Mouse (Mus musculus): Measurements from ENCODE around the gene Cdk14. TPM values are rescaled to one million over a fixed set of nuclear protein-coding genes. Genes with fewer than 3 reads are reported as not detected.

Gene Cdk14
- polyA plus RNA-seq, 1 experiment from 2014 or later: 25.5 TPM

DNA sequence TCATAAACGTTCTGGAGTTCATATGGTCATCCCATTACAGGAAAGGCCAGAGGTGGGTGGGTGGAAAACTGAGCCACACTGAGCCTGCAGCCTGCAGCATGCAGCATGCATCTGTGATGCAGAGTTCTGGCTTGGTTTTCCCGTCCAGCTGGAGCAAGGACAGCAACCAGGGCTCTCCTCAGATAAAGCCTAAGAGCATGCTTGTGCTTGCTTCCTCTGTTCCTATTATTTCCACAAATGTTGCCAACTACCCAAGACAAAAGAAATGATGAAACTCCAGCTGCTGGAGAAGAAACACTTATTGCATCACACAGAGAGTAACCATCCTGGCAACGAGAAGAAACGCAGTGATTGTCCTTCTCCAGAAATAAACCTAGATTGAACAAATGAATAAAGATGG is 539.8 kb downstream of the Cdk14 start:
- Histone ChIP-seq H3K27me3 (ENCODE audit: control insufficient read depth, insufficient read depth, low read length) (no peaks in the 10 kb centered on the region), H3K4me1 (ENCODE audit: control insufficient read depth, insufficient read depth, low read length) (peaks cover 22% of the 10 kb centered on the region), H3K9me3 (ENCODE audit: control insufficient read depth, low read length) (no peaks in the 10 kb centered on the region), H3K9ac (ENCODE audit: low read length) (no peak overlapping the region), H3K27ac (ENCODE audit: low read depth, low read length) (no peak overlapping the region), H3K4me2 (no peak overlapping the region), H3K4me3 (ENCODE audit: low read depth, low read length) (no peak overlapping the region), H3K36me3 (ENCODE audit: control insufficient read depth, insufficient read depth, low read length) (no peaks in the 10 kb centered on the region)
- DNase-seq (ENCODE audit: low spot score, missing footprints): peak; percentile 85
- no peak for ATAC-seq (ENCODE audit: low FRiP score)
- WGBS: 62% methylated on average over 4 of the region's 4 CpGs

DNA sequence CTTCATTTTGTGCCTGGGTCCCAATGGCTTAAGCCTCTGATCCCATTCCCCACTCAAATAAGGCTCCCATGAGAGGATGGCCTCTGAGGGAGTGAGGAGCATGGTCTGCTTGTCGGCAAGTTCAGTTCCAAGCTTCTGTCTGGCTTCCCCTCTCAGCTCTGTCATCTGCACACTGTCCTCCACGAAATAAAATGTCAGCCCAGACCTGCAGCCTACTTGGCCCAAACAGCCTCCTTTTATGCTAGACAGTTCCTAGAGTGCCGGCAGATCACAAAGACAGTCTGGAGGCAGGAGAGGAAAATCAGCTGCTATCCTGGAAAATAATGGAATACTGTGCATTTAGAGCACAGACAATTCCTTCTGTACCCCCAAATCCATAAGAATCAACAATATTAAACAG is 541.2 kb downstream of the Cdk14 start:
- peak; percentile 66 for DNase-seq (ENCODE audit: low spot score, missing footprints)
- ATAC-seq (ENCODE audit: low FRiP score): no peak
- peak overlapping the region; percentile 5; the same call in 1 of the 2 replicates for H3K9ac ChIP-seq (ENCODE audit: low read length)
- no peak overlapping the region for H3K4me3 ChIP-seq (ENCODE audit: low read depth, low read length)
- no peaks in the 10 kb centered on the region for H3K36me3 ChIP-seq (ENCODE audit: control insufficient read depth, insufficient read depth, low read length)
- no peaks in the 10 kb centered on the region for H3K27me3 ChIP-seq (ENCODE audit: control insufficient read depth, insufficient read depth, low read length)
- 44% methylated on average over 3 of the region's 3 CpGs for WGBS
- H3K4me2 ChIP-seq: no peak overlapping the region
- H3K4me1 ChIP-seq (ENCODE audit: control insufficient read depth, insufficient read depth, low read length): peaks cover 22% of the 10 kb centered on the region
- no peaks in the 10 kb centered on the region for H3K9me3 ChIP-seq (ENCODE audit: control insufficient read depth, low read length)
- H3K27ac ChIP-seq (ENCODE audit: low read depth, low read length): no peak overlapping the region

DNA sequence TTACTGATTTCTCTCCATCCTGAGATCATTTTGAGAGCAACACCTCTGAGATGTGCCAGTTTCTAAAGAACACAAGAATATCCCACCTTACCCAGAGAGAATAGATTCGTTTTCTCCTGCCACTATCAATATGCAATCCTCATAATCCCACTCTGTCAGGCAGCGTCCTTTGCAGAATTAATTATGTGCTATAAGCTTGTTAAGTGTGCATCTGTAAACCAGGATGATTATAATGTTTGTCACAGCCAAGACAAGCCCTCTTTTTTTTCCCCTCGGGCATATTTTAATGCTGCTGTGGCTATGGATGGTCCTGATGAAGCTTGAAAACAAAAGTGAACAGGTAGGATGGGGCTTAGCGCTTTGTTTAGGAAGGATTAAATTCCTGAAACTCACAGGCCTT is 542.5 kb downstream of the Cdk14 start:
- ATAC-seq (ENCODE audit: low FRiP score) (peak; percentile 47), DNase-seq (ENCODE audit: low spot score, missing footprints) (peak; percentile 83)
- Histone ChIP-seq H3K27ac (ENCODE audit: low read depth, low read length) (peak overlapping the region; percentile 60), H3K27me3 (ENCODE audit: control insufficient read depth, insufficient read depth, low read length) (no peaks in the 10 kb centered on the region), H3K4me2 (no peak overlapping the region), H3K4me3 (ENCODE audit: low read depth, low read length) (no peak overlapping the region), H3K9me3 (ENCODE audit: control insufficient read depth, low read length) (no peaks in the 10 kb centered on the region), H3K36me3 (ENCODE audit: control insufficient read depth, insufficient read depth, low read length) (no peaks in the 10 kb centered on the region), H3K9ac (ENCODE audit: low read length) (0 out of 2 replicates have a peak overlapping the region, but pooled peaks have one; percentile 14), H3K4me1 (ENCODE audit: control insufficient read depth, insufficient read depth, low read length) (peaks cover 22% of the 10 kb centered on the region)
- 32% methylated on average over 4 of the region's 4 CpGs for WGBS

DNA sequence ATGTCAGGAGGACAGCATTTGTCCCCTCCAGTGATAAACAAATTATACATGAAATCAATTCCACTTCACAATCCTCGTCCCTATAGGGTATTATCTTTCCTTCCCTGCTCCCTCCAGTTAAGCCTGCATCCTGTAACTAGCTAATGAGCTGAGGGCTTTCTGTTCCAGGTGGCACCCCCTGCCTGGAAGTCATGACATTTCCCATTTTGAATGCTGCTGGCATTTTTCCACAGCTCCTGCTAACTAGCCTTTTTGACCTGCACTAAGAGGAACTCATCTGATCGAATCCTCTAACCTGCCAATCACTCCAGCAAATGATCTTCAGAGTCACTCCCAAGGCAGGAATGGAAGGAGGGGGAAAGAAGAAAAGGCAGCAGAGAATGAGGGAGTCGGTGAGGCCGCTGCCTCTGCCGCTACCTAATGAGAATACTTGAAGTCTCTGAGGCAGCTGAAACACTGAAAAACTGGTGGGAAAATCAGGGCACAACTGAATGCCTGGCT is 542.9 kb downstream of the Cdk14 start:
- DNase-seq (ENCODE audit: low spot score, missing footprints) (peak; percentile 91), ATAC-seq (ENCODE audit: low FRiP score) (peak; percentile 90)
- Histone ChIP-seq H3K4me2 (peak overlapping the region; percentile 13; the same call in 1 of the 2 replicates), H3K27me3 (ENCODE audit: control insufficient read depth, insufficient read depth, low read length) (no peaks in the 10 kb centered on the region), H3K4me3 (ENCODE audit: low read depth, low read length) (no peak overlapping the region), H3K9ac (ENCODE audit: low read length) (0 out of 2 replicates have a peak overlapping the region, but pooled peaks have one; percentile 14), H3K4me1 (ENCODE audit: control insufficient read depth, insufficient read depth, low read length) (peaks cover 22% of the 10 kb centered on the region), H3K27ac (ENCODE audit: low read depth, low read length) (peak overlapping the region; percentile 60), H3K36me3 (ENCODE audit: control insufficient read depth, insufficient read depth, low read length) (no peaks in the 10 kb centered on the region), H3K9me3 (ENCODE audit: control insufficient read depth, low read length) (no peaks in the 10 kb centered on the region)
- 5% methylated on average over 5 of the region's 5 CpGs for WGBS

DNA sequence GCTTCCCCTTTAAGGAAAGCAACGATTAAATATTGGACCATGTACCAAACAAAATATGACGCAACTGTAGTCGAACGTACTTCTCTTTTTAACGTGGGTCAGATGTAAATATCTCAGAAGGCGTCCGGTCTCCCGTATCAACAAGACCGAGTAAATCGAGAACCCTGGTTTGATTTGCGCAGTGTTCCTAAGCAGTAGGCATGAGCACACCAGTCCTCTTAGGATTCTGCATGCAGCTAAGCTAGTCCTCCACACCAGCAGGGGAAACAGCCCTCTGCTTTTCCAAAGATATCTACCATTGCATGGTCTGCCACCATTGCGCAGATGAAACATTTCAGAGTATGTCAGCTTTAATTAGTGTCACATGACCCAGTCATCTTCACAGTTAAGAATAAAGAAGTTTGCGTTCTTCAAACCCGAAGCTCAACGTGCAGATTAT is 543.4 kb downstream of the Cdk14 start:
- WGBS: 67% methylated on average over 15 of the region's 15 CpGs

DNA sequence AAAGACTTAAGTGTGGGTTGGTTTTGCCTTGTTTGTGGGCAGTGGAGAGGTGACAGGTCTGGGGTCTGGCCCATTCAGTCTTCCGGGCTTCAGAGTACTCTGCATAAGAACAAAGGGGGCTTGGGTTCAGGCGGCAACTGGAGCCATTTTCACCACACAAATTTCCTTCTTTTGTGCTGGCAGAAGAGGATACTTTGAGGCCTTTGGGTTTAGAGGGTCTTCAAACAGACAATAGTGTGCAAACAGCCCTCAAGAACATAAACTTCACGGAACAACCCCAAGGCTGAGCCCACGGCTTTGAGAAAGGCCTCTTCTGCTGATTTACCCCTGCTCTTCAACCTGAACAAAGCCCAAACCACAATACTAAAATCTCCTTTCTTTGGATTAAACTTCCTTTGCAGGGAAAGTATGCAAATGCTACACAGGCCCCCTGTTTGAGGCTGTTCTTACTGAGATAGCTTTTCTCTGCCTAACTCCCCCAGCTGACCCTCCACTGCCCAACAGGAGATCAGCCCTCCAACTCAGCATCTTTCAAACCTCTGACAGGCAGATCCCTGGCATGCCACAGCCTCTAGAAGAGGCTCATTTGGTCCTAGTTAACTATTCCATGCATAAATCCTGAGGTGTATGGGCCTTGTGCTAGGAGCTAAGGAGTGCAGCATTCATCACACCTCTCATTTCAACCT is 549.9 kb downstream of the Cdk14 start:
- peak; percentile 81 for ATAC-seq (ENCODE audit: low FRiP score)
- Histone ChIP-seq H3K9ac (ENCODE audit: low read length) (peak overlapping the region; percentile 16; the same call in 1 of the 2 replicates), H3K4me3 (ENCODE audit: low read depth, low read length) (no peak overlapping the region), H3K4me1 (ENCODE audit: control insufficient read depth, insufficient read depth, low read length) (peaks cover 30% of the 10 kb centered on the region), H3K27ac (ENCODE audit: low read depth, low read length) (peak overlapping the region; percentile 71), H3K27me3 (ENCODE audit: control insufficient read depth, insufficient read depth, low read length) (no peaks in the 10 kb centered on the region), H3K9me3 (ENCODE audit: control insufficient read depth, low read length) (no peaks in the 10 kb centered on the region), H3K36me3 (ENCODE audit: control insufficient read depth, insufficient read depth, low read length) (no peaks in the 10 kb centered on the region), H3K4me2 (no peak overlapping the region)
- WGBS: 18% methylated on average over 4 of the region's 4 CpGs
- DNase-seq (ENCODE audit: low spot score, missing footprints): peak; percentile 88

More for the DNA sequence above, 543.4 kb downstream of the Cdk14 start:
- Histone ChIP-seq H3K27me3 (ENCODE audit: control insufficient read depth, insufficient read depth, low read length) (no peaks in the 10 kb centered on the region), H3K36me3 (ENCODE audit: control insufficient read depth, insufficient read depth, low read length) (no peaks in the 10 kb centered on the region), H3K9me3 (ENCODE audit: control insufficient read depth, low read length) (no peaks in the 10 kb centered on the region), H3K4me2 (no peak overlapping the region), H3K4me3 (ENCODE audit: low read depth, low read length) (no peak overlapping the region), H3K27ac (ENCODE audit: low read depth, low read length) (peak overlapping the region; percentile 60), H3K9ac (ENCODE audit: low read length) (no peak overlapping the region), H3K4me1 (ENCODE audit: control insufficient read depth, insufficient read depth, low read length) (peaks cover 22% of the 10 kb centered on the region)
- peak; percentile 70 for ATAC-seq (ENCODE audit: low FRiP score)
- DNase-seq (ENCODE audit: low spot score, missing footprints): no peak

DNA sequence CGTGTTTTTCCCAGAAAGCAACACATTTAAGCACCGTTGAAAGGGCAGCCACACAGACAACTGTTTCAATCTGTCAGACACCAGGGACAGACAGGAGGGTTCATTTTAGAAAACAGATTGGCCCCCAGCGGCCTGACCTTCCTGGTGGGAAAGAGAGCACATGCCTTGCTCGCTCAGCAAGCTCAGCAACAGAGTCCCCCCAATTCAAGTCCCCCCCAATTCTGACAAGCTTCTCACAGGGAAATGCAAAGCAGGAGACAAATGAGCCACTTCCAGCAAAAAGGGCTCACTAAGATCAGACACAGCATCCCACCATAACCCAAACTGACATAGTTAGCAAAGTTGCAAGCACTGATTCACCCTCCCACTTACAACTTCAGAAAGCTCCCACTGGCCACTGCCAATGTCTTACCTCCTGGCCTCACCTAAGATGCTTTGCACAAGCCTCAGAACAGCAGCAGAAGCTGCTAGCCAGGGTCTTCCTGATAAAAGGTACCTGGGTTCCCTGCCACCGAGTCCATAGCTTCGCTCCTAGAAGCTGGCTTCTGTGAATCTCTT is 551.5 kb downstream of the Cdk14 start:
- ATAC-seq (ENCODE audit: low FRiP score) (no peak), DNase-seq (ENCODE audit: low spot score, missing footprints) (peak; percentile 91)
- Histone ChIP-seq H3K4me1 (ENCODE audit: control insufficient read depth, insufficient read depth, low read length) (peaks cover 30% of the 10 kb centered on the region), H3K4me3 (ENCODE audit: low read depth, low read length) (no peak overlapping the region), H3K36me3 (ENCODE audit: control insufficient read depth, insufficient read depth, low read length) (no peaks in the 10 kb centered on the region), H3K4me2 (no peak overlapping the region), H3K27me3 (ENCODE audit: control insufficient read depth, insufficient read depth, low read length) (no peaks in the 10 kb centered on the region), H3K9ac (ENCODE audit: low read length) (no peak overlapping the region), H3K27ac (ENCODE audit: low read depth, low read length) (peak overlapping the region; percentile 45; the same call in 1 of the 2 replicates), H3K9me3 (ENCODE audit: control insufficient read depth, low read length) (no peaks in the 10 kb centered on the region)
- WGBS: 25% methylated on average over 6 of the region's 6 CpGs

DNA sequence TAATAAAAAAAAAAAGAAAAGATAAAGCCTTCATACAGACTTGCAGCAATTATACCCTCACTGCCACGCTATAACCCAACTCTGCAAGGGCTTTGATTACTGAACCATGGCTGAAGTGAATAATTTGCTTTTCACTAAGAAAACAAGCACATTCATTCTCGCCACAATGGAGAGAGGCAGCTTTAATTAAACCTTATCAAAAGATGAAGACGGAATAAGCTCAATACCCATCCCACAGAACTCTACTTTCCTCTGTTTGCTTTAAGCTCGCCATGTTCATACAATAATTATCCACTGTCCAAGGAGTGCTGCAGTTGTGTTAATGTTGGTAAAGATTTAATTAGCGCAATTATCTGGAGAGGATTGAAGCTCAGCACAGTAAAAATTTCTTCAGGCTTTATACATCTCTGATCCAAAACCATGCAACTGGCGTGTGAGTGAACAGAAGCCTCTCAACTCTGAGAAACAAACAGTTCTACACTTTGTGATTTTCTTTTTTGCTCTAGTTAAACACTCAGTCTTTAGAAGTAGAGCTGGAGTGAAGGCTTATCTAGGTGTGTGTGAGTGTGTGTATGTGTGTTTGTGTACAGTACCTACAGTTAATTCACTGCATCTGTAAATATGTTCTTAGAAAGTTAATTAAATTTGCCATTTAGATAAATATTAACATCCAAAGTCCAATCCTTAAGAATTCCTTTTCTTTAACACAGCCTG is 552.1 kb downstream of the Cdk14 start:
- no peak overlapping the region for H3K4me2 ChIP-seq
- no peaks in the 10 kb centered on the region for H3K36me3 ChIP-seq (ENCODE audit: control insufficient read depth, insufficient read depth, low read length)
- H3K9ac ChIP-seq (ENCODE audit: low read length): no peak overlapping the region
- 19% methylated on average over 6 of the region's 6 CpGs for WGBS
- H3K4me3 ChIP-seq (ENCODE audit: low read depth, low read length): no peak overlapping the region
- no peaks in the 10 kb centered on the region for H3K27me3 ChIP-seq (ENCODE audit: control insufficient read depth, insufficient read depth, low read length)
- peak overlapping the region; percentile 45; the same call in 1 of the 2 replicates for H3K27ac ChIP-seq (ENCODE audit: low read depth, low read length)
- H3K9me3 ChIP-seq (ENCODE audit: control insufficient read depth, low read length): no peaks in the 10 kb centered on the region
- ATAC-seq (ENCODE audit: low FRiP score) (peak; percentile 25; the same call in 1 of the 2 replicates), DNase-seq (ENCODE audit: low spot score, missing footprints) (peak; percentile 85)
- H3K4me1 ChIP-seq (ENCODE audit: control insufficient read depth, insufficient read depth, low read length): peaks cover 30% of the 10 kb centered on the region
